Mouse (Mus musculus): ENCODE data around the gene Mrps2.

The Mrps2 gene

DNA sequence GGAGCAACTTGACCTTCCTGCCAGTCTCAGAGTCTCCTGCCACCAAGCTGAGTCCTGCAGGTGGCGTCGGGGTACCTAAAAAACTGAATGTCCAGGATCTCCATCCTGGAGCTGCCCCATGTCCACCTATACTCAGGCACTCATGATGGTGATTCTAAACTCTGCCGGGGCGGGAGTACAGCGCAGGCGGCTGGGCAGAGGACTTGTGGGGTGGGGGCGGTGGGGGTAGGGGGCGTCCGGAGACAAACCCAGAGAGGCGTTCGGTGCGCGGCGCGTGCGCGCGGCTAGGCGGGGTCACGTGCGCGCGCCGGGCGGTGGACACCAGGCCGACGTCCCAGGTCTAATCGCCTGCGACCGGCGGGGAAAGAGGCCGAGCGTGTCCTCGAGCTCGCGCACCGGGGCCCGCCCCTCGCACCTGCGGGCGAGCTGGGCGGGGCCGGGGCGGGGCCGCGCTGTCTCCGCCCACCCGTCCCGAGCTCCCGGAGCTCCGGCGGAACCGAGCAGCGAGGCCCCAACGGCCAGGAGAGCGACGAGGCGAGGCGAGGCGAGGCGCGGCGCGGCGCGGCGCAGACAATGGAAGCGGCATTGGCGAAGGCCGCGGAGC lies 45.0 kb downstream of the Mrps2 start, which contains the start of gene Ralgds:
Ralgds (plus strand) TSS at position 328 of the 604 bp plus-strand sequence.
- in situ Hi-C loops (cut with MboI; ENCODE audit: low pct_unique_long_range_greater_than_20kb in 1 of 2, low sequenced_read_pairs in 2 of 2, unreplicated experiment in 1 of 2) = no loop called here

GRCm38 (mm10) chr2:28513431-28514370 lies 45.8 kb downstream of the Mrps2 start:
- in situ Hi-C loops (cut with MboI; ENCODE audit: low pct_unique_long_range_greater_than_20kb in 1 of 2, low sequenced_read_pairs in 2 of 2, unreplicated experiment in 1 of 2) = no loop called here

DNA sequence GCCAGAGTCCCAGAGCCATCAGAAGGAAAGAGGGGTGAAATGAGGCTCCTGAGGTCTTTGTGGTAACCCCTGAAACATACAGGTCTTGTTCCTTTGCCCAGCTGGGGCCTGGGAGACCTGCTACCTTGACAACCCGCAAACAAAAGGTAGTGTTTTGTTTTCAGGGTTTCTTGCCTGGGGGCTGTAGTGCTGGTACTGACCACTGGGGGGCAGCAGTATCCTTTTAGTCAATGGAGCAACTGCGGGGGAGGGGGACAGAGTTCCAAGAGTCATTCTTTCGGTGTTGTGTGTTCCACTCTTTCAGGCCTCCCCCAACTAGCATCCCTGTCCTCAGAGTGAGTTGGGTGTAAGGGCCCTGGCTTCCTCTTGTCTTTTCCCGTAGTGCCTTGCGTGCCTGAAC lies 46.6 kb downstream of the Mrps2 start:
- in situ Hi-C loops (cut with MboI; ENCODE audit: low pct_unique_long_range_greater_than_20kb in 1 of 2, low sequenced_read_pairs in 2 of 2, unreplicated experiment in 1 of 2) = no loop called here

- in situ Hi-C loops (cut with MboI; ENCODE audit: low pct_unique_long_range_greater_than_20kb in 1 of 2, low sequenced_read_pairs in 2 of 2, unreplicated experiment in 1 of 2) = loop anchor here in 1 of 2 experiments (5.0 kb wide), 1 partner anchor 35 kb away; no protein-coding TSS in a partner anchor
Measured at GRCm38 (mm10) chr2:28517206-28517909, 49.5 kb downstream of the Mrps2 start.

DNA sequence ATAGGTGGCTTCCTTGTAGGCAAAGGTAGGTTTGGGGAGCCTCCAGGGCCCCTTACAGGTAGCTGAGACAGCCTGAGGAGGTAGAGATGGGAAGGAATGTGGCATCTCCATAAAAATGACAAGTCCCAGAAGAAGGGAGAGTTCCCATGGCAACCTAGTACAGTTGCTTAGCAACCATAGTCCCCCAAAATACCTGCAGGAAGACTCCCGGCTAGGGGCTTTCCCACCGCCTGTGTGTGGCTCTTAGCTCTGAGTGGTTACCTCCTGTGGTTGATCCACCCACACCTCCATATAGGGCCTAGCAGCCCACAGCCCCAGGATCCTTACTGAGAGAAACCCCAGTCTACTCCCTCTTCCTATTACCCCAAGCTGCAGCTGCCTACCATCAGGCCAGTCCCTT lies 50.4 kb downstream of the Mrps2 start:
- in situ Hi-C loops (cut with MboI; ENCODE audit: low pct_unique_long_range_greater_than_20kb in 1 of 2, low sequenced_read_pairs in 2 of 2, unreplicated experiment in 1 of 2) = loop anchor here in 1 of 2 experiments (5.0 kb wide), 1 partner anchor 34 kb away; no protein-coding TSS in a partner anchor

- in situ Hi-C loops (cut with MboI; ENCODE audit: low pct_unique_long_range_greater_than_20kb in 1 of 2, low sequenced_read_pairs in 2 of 2, unreplicated experiment in 1 of 2) = no loop called here
Measured at GRCm38 (mm10) chr2:28520581-28520980, 52.7 kb downstream of the Mrps2 start.

Measured in mouse embryonic stem cell (cell line).